Mouse (Mus musculus) yolk sac, embryonic 10.5 days (tissue): Measurements from ENCODE around the gene Gm42372.
"Not testable (repeated sequence)": the region's sequence is repeated elsewhere in the genome, so short reads cannot be mapped to it uniquely, and the experiment has no call there.

Experiments
- DNase-seq: peaks from one replicate; pipeline ENCODE4 v3.0.0-alpha.2; 2017; ENCODE audit warnings: low spot score

The Gm42372 gene

DNA sequence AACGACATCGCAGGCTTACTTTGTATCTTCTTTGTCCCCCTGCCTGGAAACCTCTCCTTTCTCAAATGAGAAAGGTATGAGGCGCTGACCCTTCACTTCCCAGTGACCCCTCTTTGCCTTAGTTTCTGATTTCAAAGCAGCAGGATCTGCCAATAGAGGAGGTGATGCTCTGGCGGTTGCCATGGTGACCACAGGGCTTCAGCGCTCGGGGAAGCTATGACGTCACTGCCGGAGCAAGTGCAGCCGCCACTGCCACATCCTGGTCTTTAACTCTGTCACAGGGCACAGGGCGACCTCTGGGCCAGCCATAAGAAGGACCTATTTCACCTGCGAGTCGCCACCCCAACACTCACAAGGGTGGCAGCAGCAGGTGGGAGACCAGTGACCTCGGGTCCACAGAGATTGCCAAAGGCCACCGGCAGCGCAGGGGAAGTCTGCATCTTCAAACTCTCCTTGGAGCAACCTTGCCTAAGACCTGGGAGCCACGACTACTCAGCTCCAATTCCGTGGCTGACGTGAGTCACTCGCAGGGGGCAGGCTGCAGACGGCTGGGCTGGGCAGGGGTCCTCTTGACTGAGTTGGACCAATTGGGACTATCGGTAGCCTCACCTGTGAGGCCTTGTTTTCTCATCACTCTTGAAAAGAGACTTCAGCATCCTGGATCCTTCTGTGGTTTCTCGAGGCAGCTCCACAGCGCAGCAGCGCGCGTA is at the start of gene Gm42372:
Gene Gm42372 (plus strand): TSS at position 228 of the 710 bp plus-strand sequence.
- peak; percentile 49 for DNase-seq

GRCm38 (mm10) chr7:16937312-16937711 is 45.6 kb upstream of the Gm42372 start:
- DNase-seq = no peak

DNA sequence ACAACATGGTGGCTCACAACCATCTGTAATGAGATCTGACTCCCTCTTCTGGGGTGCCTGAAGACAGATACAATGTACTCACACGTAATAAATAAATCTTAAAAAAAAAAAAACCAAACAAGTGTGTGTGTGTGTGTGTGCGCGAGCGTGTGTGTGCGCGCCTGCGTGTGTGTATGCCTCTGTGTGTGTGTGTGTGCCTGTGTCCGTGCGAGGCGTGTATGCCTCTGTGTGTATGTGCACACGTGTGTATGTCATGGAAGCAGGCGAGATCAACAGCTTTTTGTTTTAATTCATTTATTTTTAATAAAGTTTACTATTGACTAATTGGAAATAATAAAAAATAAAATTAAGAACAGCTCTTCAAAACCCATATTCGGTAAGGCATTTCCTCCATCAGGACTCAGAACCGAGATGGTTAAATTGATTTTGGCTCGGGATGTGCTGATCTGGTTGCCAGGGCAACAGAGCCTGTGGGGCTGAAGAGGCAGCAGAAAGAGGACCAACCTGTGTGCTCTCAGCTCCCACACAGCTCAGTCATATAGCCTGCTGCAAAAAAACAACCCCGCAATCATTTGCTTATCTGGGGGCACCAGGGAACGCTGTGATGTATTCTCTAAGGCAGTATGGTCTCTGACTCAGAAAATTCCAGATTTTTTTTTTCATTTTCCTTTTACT is 44.6 kb upstream of the Gm42372 start:
- DNase-seq = no peak

DNA sequence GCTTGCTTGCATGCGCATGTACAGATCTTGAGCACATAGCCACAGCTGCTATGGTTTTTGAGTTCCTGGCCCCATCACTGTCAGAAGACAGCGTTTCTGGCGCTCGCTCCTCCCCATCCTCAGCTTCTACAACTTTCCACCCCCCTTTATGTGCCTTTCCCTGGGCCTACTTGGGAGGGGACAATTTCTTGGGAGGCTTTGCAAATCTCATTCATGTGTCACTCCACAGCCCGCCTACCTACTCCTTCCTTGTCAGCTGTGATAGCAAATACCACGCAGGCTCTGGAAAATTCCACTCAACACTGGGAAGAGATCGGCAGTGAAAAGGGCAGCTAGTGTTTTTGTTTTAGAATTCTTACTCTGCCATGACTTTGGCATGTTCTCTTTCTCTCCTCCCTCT is 42.6 kb upstream of the Gm42372 start:
- no peak for DNase-seq

DNA sequence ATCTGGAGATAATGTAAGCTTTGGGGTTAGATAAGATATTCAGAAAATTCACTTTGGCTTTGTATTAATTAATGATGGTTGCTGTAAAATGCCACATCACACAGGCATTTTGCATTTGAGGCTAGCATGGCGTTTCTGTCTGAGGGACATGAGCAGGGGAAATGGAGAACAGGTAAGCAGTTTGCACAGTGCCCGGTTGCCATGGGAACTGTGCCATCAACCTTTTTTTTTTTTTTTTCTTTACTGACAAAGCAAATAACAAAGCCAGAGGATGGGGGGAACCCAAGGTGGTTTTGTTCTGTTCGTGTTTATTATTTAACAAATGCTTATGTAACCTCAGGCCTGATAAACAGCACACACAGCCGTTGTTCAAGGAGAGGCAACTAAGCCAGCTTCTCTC is 40.0 kb upstream of the Gm42372 start:
- DNase-seq = no peak

GRCm38 (mm10) chr7:16944061-16944807 is 38.7 kb upstream of the Gm42372 start, which contains the start of gene Pnmal2:
Gene Pnmal2 (plus strand): TSS chr7:16944682.
- peak; percentile 88 for DNase-seq

- no peak for DNase-seq
These were observed 38.0 kb upstream of the Gm42372 start for GRCm38 (mm10) chr7:16944808-16945315.

GRCm38 (mm10) chr7:16945419-16945818 is 37.5 kb upstream of the Gm42372 start:
- no peak for DNase-seq

DNA sequence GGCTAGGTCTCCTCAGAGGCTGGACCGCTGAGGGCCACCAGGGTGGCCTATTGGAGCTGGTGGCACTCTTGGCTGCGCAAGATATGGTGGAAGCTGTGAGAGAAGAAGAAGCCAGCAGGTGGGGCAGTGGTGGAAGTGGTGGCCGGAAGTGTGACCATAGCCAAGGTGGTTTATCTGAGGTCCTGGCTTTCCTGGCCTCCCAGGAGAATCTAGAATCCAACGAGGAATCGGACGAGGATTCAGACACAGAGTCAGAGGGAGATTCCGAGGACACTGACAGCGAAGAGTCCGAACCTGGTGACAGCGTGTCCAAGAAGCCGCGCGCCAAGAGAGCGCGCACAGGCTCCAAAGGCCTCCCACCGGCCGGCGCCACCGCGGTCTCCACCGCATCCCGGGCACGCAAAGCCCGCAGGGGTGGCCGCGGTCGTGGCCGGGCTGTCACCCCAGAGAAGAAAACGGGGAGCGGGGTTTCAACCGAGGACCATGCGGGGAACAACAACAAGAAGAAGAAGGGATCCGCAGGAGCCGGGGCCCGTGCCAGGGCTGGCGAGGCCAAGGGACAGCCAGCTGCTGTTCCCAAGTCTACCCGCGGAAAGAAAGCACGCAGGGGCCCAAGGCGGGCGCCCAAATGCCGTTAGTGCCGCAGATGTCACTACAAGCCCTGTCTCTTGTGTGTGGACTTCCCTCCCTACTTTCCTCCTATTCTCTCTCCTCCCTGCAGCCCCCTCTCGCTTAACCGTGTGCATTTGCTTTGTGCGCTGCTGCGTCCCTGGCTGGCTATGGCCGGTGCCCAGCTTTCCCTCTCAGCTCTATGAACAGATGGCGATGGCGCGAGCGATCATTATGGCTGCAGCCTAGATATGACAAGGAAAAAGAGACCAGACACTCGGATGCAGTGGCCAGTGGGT is 36.2 kb upstream of the Gm42372 start:
- DNase-seq = no peak

DNA sequence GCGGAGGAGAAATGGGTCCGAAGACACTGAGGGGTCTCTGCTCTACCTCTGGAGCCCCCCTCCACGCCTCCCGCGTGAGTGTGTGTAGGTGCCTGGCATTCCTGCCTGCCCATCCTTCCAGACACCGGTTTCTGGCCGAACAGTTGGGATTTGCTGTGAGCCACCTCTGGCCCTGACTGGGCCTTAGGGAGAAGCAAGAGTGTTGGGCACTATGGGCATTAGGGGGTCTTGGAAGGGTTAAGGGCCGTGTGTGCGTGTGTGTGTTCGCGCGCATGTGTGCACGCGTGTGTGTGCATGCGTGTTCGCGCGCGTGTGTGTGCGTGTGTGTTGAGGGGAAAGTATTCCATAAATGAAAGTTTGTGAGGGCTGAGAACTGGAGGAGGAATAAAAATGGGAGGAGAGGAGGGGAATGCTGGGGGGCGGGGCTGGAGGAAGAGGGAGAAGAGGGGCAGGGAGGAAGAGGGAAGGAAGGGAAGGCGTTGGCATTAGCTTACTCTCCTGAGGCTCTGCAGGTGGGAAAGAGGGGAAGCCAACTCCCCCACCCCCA is 35.5 kb upstream of the Gm42372 start:
- DNase-seq = no peak

DNA sequence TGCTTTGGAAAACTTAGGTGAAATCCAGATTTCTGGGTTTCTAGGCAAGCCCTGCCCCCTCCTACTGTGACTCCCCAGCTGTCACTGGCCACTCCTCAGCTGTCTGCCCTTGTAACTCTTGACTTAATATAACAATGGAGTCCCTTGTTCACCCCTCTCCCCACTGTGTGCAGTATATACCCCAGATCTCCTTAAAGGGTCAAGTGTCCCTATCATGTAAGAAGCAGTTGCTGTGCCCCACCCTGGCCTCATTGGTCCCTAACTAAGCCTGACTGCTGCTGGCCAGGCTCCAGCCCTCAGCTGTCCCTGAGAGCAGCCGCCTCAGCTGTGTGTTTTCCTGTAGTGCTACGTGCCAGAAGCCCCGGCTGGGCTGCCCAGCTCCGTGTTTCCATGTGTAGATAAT is 34.9 kb upstream of the Gm42372 start:
- DNase-seq = no peak

DNA sequence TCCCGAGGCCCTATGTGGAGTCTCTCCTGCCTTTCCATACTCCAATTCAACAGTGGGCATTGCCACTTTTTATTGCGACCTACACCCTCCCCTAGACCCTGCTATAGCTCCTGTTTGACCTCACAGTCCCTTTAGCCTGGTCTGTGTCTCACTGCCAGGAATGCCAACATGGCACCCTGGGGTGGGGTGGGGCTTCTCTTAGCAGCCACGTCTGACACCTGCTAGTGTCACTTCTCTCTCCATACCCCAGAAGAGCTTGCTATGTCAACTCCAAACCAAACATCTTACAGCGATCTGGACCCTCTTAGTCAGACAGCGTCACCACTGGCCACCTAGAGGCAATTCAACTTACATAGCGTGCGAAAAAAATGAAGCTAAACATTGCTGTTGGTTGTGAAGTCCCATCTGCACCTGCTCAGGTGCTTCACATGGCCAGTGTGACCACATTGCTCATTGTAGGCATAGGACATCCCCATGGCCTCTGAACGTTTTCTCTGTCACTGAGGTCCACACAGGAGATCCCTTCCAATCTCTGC is 33.9 kb upstream of the Gm42372 start:
- no peak for DNase-seq

DNA sequence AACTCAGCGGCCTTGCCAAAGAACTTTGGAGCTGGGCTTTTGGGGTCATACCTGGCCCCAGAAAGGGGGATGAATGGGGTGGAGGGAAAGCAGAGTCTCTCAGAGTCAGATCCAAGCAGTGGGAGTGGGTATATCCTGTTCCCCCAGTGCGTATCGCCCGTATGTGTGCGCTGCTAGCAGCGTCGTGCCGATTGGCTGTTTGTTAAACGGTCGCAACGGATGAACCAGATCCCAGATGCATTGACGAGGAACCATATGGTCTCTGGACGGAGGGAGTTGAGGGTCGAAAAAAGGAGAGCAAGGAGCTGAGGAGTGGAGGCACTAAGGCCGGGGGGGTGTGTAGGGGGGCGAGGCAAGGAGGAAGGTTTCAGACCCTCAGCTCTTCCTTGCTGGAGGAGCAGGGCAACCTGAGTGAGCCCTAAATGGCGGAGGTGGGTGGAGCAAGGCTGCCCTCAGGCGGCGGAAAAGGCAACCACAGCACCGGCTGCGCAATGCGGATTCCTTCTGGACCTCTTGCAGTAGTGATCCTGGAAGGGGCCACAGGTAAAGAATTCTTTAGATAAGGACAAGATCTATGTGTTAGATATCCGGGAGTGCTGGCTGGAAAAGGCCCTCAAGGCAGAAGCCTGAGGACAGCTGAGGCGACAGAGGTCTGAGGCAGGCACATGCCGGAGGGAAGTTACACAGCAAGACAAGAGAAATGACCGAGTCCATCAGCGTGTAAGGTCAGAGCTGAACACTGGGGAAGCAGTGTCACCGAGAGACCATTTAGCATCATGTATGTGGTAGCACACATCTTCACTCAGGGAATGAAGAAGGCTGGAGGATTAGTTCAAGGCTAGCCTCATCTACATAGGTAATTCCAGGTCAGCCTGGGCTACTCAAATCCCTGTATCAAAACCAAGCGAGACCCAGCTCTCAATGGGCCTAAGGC is 32.7 kb upstream of the Gm42372 start:
- DNase-seq = peak; percentile 75

- peak; percentile 69 for DNase-seq
These were observed 31.8 kb upstream of the Gm42372 start for GRCm38 (mm10) chr7:16950861-16951635.

GRCm38 (mm10) chr7:16953776-16954175 is 29.1 kb upstream of the Gm42372 start:
- not testable (repeated sequence) for DNase-seq

DNA sequence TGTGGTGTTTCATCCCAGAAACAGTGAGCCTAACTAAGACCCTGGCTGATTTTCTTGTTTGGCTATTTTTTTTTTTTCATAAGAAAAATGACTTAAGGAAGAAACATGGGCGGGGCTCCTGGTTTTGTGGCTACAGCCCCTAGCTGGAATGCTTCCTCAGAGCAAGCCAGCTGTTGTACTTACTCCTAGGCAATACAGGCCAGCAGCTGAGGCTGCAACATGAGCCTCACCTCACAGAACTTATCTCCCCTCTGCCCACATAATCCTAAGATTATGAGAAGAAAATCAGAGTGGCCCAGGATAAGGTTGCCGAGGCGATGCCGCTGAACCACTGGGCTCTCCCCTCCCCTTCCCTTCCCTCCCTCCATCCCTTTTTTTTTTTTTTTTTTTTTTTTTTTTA is 27.2 kb upstream of the Gm42372 start:
- no peak for DNase-seq

GRCm38 (mm10) chr7:16956410-16957265 is 26.2 kb upstream of the Gm42372 start:
- no peak for DNase-seq

- DNase-seq = no peak
These were observed 23.2 kb upstream of the Gm42372 start, which contains the start of gene Pnmal1 for GRCm38 (mm10) chr7:16959539-16960187. Gene Pnmal1 (plus strand): TSS chr7:16959679.
